Mouse (Mus musculus) liver, embryonic 16.5 days (tissue): ENCODE measurements at regions not wholly inside any gene's neighbourhood (a gene's known extent, or its start where the extent isn't known, plus 50 kb on each side); places are given as distances from the start of the nearest gene placed in this dataset.

Experiments used
- ATAC-seq: fragments of 200-750 bp; cut with Nextera tagmentation; 2 replicates; pipeline ENCODE4 v1.8.0; 2017; ENCODE audit warnings: low read depth, mild to moderate bottlenecking, moderate number of reproducible peaks, moderate library complexity
- H3K27ac ChIP-seq: fragments of 300-500 bp; sonication (generic); 2 replicates; pipeline ENCODE4 v1.5.1; 2014; ENCODE audit warnings: mild to moderate bottlenecking, low read length
- H3K27me3 ChIP-seq: fragments of 300-500 bp; sonication (generic); 2 replicates; pipeline ENCODE4 v1.6.1; 2014; ENCODE audit warnings: low read depth, low read length, mixed read lengths; ENCODE audit not compliant: control insufficient read depth, insufficient read depth
- H3K36me3 ChIP-seq: fragments of 300-500 bp; sonication (generic); 2 replicates; pipeline ENCODE4 v1.6.1; 2014; ENCODE audit warnings: mild to moderate bottlenecking; ENCODE audit not compliant: control insufficient read depth, insufficient read depth
- H3K4me1 ChIP-seq: fragments of 300-500 bp; sonication (generic); 2 replicates; pipeline ENCODE4 v1.6.1; 2014; ENCODE audit warnings: low read depth, low read length, mixed read lengths; ENCODE audit not compliant: control insufficient read depth
- H3K4me2 ChIP-seq: fragments of 300-500 bp; sonication (generic); 2 replicates; pipeline ENCODE4 v1.6.1; 2014; ENCODE audit warnings: low read depth, low read length, mixed read lengths
- H3K4me3 ChIP-seq: fragments of 300-500 bp; sonication (generic); 2 replicates; pipeline ENCODE4 v1.5.1; 2014; ENCODE audit warnings: low read depth, mild to moderate bottlenecking, low read length
- H3K9ac ChIP-seq: fragments of 300-500 bp; sonication (generic); 2 replicates; pipeline ENCODE4 v1.6.1; 2014; ENCODE audit warnings: low read depth, low read length
- H3K9me3 ChIP-seq: fragments of 300-500 bp; sonication (generic); replicated peaks from 2 replicates; pipeline ENCODE4 v1.6.1; 2016; ENCODE audit warnings: low read length; ENCODE audit not compliant: control insufficient read depth
- WGBS: fragments of 180-500 bp; shearing (Covaris S2); extraction: QIAGEN DNeasy Blood & Tissue Kit; methylation state at CpG from one replicate; pipeline ENCODE4 v1.1.7; 2014; ENCODE audit not compliant: insufficient replicate concordance; 5-methylcytosine and 5-hydroxymethylcytosine counted together

GRCm38 (mm10) chr5:126565817-126566216 is 675.8 kb upstream of the Tmem132c start:
- no peak overlapping the region for H3K27ac ChIP-seq
- no peaks in the 10 kb centered on the region for H3K36me3 ChIP-seq
- no peak overlapping the region for H3K4me2 ChIP-seq
- no peak overlapping the region for H3K9ac ChIP-seq
- H3K4me3 ChIP-seq = no peak overlapping the region
- no peaks in the 10 kb centered on the region for H3K4me1 ChIP-seq
- ATAC-seq = no peak
- H3K27me3 ChIP-seq = no peaks in the 10 kb centered on the region
- 61% methylated on average over 2 of the region's 2 CpGs for WGBS
- no peaks in the 10 kb centered on the region; the same call in 1 of the 2 replicates for H3K9me3 ChIP-seq

DNA sequence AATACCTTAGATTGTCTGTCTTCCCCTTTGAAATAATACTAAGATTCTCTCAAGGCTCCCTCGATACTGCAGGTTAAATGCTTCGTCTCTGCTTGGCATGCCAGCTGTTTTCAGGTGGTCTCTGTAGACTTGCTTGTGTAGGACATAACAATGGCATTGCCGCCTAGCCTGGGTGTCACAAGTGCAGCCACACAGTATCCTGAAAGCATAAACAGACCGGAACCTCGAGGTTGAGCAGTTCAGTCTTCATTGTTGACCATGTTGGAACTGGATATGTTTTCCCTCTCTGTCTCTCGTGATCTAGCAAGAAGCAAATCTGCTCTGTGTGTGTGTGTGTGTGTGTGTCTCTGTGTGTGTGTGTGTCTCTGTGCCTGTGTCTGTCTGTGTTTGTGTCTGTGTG is 675.4 kb upstream of the Tmem132c start:
- Histone ChIP-seq H3K4me2 (no peak overlapping the region), H3K36me3 (no peaks in the 10 kb centered on the region), H3K4me3 (no peak overlapping the region), H3K27ac (no peak overlapping the region), H3K9ac (no peak overlapping the region), H3K4me1 (no peaks in the 10 kb centered on the region), H3K27me3 (no peaks in the 10 kb centered on the region), H3K9me3 (no peaks in the 10 kb centered on the region; the same call in 1 of the 2 replicates)
- WGBS = 54% methylated on average over 6 of the region's 6 CpGs
- no peak for ATAC-seq

DNA sequence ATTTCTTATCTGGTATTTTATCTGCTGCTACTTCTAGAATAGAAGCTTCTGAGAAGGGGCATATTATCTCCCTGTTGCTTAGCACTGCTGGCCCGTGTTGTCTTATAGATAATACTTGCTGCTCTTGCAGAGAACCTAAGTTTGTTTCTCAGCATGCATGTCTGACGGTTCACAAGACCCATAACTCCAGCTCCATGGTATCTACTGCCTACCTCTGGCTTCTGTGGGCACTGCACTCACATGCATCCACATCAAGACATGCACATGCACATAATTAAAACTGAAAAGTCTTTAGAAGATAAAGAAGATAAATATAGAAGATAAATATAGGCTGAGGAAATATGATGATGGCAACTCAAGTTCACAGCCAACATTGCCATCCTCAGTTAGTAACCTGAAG is 667.8 kb upstream of the Tmem132c start:
- 51% methylated on average over 2 of the region's 2 CpGs for WGBS

GRCm38 (mm10) chr5:126597786-126598330 is 643.8 kb upstream of the Tmem132c start:
- ATAC-seq = no peak
- H3K9ac ChIP-seq = no peak overlapping the region

More for the DNA sequence above, 667.8 kb upstream of the Tmem132c start:
- Histone ChIP-seq H3K4me3 (no peak overlapping the region), H3K36me3 (no peaks in the 10 kb centered on the region), H3K9ac (no peak overlapping the region), H3K27me3 (no peaks in the 10 kb centered on the region), H3K4me2 (no peak overlapping the region), H3K27ac (no peak overlapping the region), H3K4me1 (no peaks in the 10 kb centered on the region), H3K9me3 (no peaks in the 10 kb centered on the region)
- ATAC-seq = no peak

GRCm38 (mm10) chr5:126599561-126599960 is 642.0 kb upstream of the Tmem132c start:
- Histone ChIP-seq H3K4me3 (no peak overlapping the region), H3K27ac (no peak overlapping the region), H3K4me1 (no peaks in the 10 kb centered on the region), H3K27me3 (no peaks in the 10 kb centered on the region), H3K9ac (no peak overlapping the region), H3K36me3 (no peaks in the 10 kb centered on the region), H3K9me3 (no peaks in the 10 kb centered on the region), H3K4me2 (no peak overlapping the region)
- ATAC-seq = no peak
- WGBS = 57% methylated on average over 5 of the region's 5 CpGs

More at GRCm38 (mm10) chr5:126597786-126598330, 643.8 kb upstream of the Tmem132c start:
- no peaks in the 10 kb centered on the region for H3K9me3 ChIP-seq
- H3K4me2 ChIP-seq = no peak overlapping the region
- no peaks in the 10 kb centered on the region for H3K27me3 ChIP-seq
- no peak overlapping the region for H3K27ac ChIP-seq
- WGBS = 50% methylated on average over 12 of the region's 12 CpGs
- no peaks in the 10 kb centered on the region for H3K4me1 ChIP-seq
- no peaks in the 10 kb centered on the region for H3K36me3 ChIP-seq
- H3K4me3 ChIP-seq = no peak overlapping the region

DNA sequence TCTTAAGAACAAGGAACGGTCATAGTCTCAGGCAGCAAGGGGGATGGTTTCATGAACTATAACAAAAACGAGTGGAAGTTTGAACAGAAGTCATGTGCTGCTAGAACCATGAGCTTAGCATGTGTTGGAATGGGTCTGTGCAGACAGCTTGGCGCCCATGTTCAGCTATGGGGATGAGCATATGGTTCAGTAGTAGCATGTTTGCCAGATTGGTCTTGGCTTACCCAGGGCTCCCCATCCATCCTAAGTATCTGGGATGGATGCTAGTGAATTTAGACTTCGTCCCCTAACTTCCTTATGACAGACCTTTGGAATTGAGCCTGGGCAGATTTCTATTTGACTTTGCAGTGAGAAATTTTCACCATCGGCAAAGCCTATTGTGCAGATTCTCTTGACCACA is 634.9 kb upstream of the Tmem132c start:
- WGBS = 49% methylated on average over 5 of the region's 5 CpGs
- H3K27ac ChIP-seq = no peak overlapping the region
- H3K4me1 ChIP-seq = no peaks in the 10 kb centered on the region
- ATAC-seq = no peak
- no peaks in the 10 kb centered on the region for H3K27me3 ChIP-seq
- no peak overlapping the region for H3K4me3 ChIP-seq
- H3K9ac ChIP-seq = no peak overlapping the region
- H3K9me3 ChIP-seq = no peaks in the 10 kb centered on the region; the same call in 1 of the 2 replicates
- no peak overlapping the region for H3K4me2 ChIP-seq
- H3K36me3 ChIP-seq = no peaks in the 10 kb centered on the region

- Histone ChIP-seq H3K9me3 (no peaks in the 10 kb centered on the region; the same call in 1 of the 2 replicates), H3K27ac (no peak overlapping the region), H3K9ac (no peak overlapping the region), H3K36me3 (no peaks in the 10 kb centered on the region), H3K4me1 (no peaks in the 10 kb centered on the region), H3K4me2 (no peak overlapping the region), H3K27me3 (no peaks in the 10 kb centered on the region), H3K4me3 (no peak overlapping the region)
- no peak for ATAC-seq
- WGBS = 62% methylated on average over 4 of the region's 4 CpGs
Observed at GRCm38 (mm10) chr5:126612571-126612970, 629.0 kb upstream of the Tmem132c start.

DNA sequence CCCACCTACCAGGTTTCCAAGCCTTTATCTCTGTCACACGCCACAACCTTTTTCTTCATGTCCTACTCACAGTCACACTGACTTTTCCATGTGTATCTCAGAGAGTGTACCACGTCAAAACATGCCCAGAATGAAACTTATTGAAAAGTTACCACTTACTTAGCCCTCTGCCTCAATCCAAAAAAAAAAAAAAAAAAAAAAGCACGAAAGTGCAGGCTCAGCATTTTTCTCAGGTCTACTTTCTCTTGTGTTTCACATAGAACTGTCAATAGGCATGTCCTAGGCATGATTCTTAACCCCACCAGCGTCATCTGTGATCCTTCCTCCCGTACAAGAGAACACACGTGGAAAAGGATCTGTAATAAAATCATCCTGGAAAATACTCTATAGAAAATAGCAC is 619.1 kb upstream of the Tmem132c start:
- 59% methylated on average over 6 of the region's 6 CpGs for WGBS
- no peak overlapping the region for H3K9ac ChIP-seq
- no peak overlapping the region for H3K27ac ChIP-seq
- H3K4me1 ChIP-seq = no peaks in the 10 kb centered on the region
- H3K4me3 ChIP-seq = no peak overlapping the region
- ATAC-seq = no peak
- no peak overlapping the region for H3K4me2 ChIP-seq
- H3K36me3 ChIP-seq = no peaks in the 10 kb centered on the region
- no peaks in the 10 kb centered on the region; the same call in 1 of the 2 replicates for H3K9me3 ChIP-seq
- H3K27me3 ChIP-seq = no peaks in the 10 kb centered on the region

DNA sequence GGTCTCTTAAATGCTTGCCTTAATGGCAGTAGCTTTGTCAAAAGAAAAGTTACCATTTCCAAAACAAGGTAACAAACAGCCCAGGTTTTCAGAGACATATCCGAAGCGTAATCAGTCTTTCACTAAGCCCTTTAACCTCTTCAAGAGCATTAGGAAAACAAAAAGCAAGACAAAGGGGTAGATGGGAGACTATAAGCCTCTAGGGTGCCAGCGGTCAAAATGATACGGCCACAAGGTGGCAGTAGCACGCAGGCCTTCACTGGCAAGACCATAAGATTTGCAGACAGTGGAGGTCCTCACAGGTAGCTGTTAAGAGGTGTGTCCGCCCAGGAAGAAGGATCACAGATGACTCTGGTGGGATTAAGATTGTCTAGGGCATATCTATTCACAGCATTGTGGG is 618.4 kb upstream of the Tmem132c start:
- H3K27me3 ChIP-seq = no peaks in the 10 kb centered on the region
- H3K4me3 ChIP-seq = no peak overlapping the region
- WGBS = 11% methylated on average over 6 of the region's 6 CpGs
- H3K9me3 ChIP-seq = no peaks in the 10 kb centered on the region; the same call in 1 of the 2 replicates
- H3K36me3 ChIP-seq = no peaks in the 10 kb centered on the region
- H3K4me1 ChIP-seq = no peaks in the 10 kb centered on the region
- no peak for ATAC-seq
- no peak overlapping the region for H3K4me2 ChIP-seq
- H3K27ac ChIP-seq = no peak overlapping the region
- H3K9ac ChIP-seq = no peak overlapping the region
